8 mouse cellular contexts compared by ENCODE assay signal in the genomic region with DNA sequence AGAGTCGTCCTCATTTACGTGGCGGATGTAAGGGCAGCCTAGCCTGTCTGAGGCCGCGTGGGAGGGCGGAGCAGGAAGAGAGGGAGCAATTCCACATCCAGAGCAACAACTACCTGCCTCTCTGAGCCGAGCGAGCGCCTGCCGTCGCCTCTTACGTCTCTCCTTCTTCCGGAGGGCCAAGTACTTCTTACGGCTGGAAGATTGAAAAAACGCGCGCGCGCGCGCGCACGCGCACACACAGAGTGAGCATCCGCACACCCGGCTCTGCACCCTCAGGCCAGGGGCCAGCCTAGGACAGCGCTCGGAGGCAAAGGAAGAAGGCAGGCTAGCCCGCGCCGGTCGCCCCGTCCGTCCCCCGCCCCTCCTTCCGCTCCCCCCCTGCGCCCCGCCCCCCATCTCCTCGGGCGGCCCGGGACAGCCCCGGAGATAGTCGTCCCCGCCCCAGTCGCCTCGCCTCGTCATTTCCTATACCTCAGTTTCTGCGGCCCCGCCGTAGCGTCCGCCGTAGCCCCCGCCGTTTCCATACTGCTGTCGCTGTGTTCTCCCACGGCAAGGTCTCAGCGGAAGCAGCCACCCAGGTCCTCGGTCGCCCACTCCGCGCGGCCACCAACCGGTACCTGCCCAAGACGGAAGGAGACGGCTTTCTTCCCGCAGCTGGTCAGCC. TPM values are rescaled to one million over a fixed set of nuclear protein-coding genes. Genes with fewer than 3 reads are reported as not detected.
DNase-seq lines count a peak whose midpoint lies in the region; ATAC-seq and TF ChIP-seq lines count a peak whose summit lies in the region.

No protein-coding gene starts in this region.

- peaks cover 38% of the 10 kb centered on the region for H3K36me3 ChIP-seq in E14TG2a.4 (ENCODE audit: insufficient read depth, low read length)
- H3K36me3 ChIP-seq in embryonic facial prominence, embryonic 15.5 days = 0 out of 2 replicates have a peak, but pooled peaks cover 2% of the 10 kb centered on the region
- H3K36me3 ChIP-seq in heart, embryonic 13.5 days = peaks cover 29% of the 10 kb centered on the region
- peaks cover 30% of the 10 kb centered on the region for H3K36me3 ChIP-seq in thymus, adult 2 months (ENCODE audit: control insufficient read depth, insufficient read depth, low read length)

- 24% methylated on average over 43 of the region's 67 CpGs for WGBS in embryonic facial prominence, embryonic 15.5 days
- 15% methylated on average over 47 of the region's 67 CpGs for WGBS in heart, embryonic 13.5 days
- 6% methylated on average over 15 of the region's 67 CpGs for WGBS in thymus, adult 2 months

- peak; percentile 92 for ATAC-seq in embryonic facial prominence, embryonic 15.5 days (ENCODE audit: insufficient number of reproducible peaks, low FRiP score, low TSS enrichment, low read depth)
- ATAC-seq in heart, embryonic 13.5 days (ENCODE audit: extremely low read depth, insufficient number of reproducible peaks, low FRiP score, low TSS enrichment) = peak; percentile 87

- peak overlapping the region; percentile 75 for H3K9ac ChIP-seq in embryonic facial prominence, embryonic 15.5 days
- peak overlapping the region; percentile 88 for H3K9ac ChIP-seq in heart, embryonic 13.5 days

- DNase-seq in brain, embryonic 14.5 days (ENCODE audit: low read depth) = peak; percentile 84
- peak; percentile 81 for DNase-seq in kidney, postnatal 14 days
- peak; percentile 80 for DNase-seq in lung, postnatal 10 days
- peak; percentile 29 for DNase-seq in ovary, adult 18-20 months (ENCODE audit: low spot score)
- DNase-seq in thymus, adult 2 months = peak; percentile 67

- H3K4me3 ChIP-seq in E14TG2a.4 (replicated peaks; ENCODE audit: low read length) = peak overlapping the region; percentile 86
- peak overlapping the region; percentile 68 for H3K4me3 ChIP-seq in embryonic facial prominence, embryonic 15.5 days (replicated peaks)
- H3K4me3 ChIP-seq in heart, embryonic 13.5 days = peak overlapping the region; percentile 73
- H3K4me3 ChIP-seq in thymus, adult 2 months (ENCODE audit: control insufficient read depth, insufficient read depth, low read length) = peak overlapping the region; percentile 100

- H3K27me3 ChIP-seq in E14TG2a.4 (ENCODE audit: insufficient read depth, low read length) = no peaks in the 10 kb centered on the region
- no peaks in the 10 kb centered on the region for H3K27me3 ChIP-seq in embryonic facial prominence, embryonic 15.5 days
- no peaks in the 10 kb centered on the region for H3K27me3 ChIP-seq in heart, embryonic 13.5 days (replicated peaks)
- no peaks in the 10 kb centered on the region for H3K27me3 ChIP-seq in thymus, adult 2 months (ENCODE audit: control insufficient read depth, insufficient read depth, low read length)

- H3K27ac ChIP-seq in embryonic facial prominence, embryonic 15.5 days (replicated peaks) = peak overlapping the region; percentile 98
- peak overlapping the region; percentile 98 for H3K27ac ChIP-seq in heart, embryonic 13.5 days (replicated peaks)
- peak overlapping the region; percentile 95 for H3K27ac ChIP-seq in thymus, adult 2 months (ENCODE audit: control insufficient read depth, insufficient read depth, low read length)

- no peak for TF ChIP-seq POLR2A in brain, embryonic 14.5 days (IDR thresholded peaks at IDR 0.05; ENCODE audit: borderline replicate concordance, extremely low read depth, insufficient read depth, insufficient read length, poor library complexity, severe bottlenecking)
- peak; percentile 8; the same call in 1 of the 2 replicates for TF ChIP-seq POLR2A in thymus, adult 2 months (IDR thresholded peaks at IDR 0.05; ENCODE audit: control insufficient read depth, extremely low read depth, insufficient read depth, low read length, poor library complexity)

- no peak for TF ChIP-seq CTCF in E14TG2a.4 (conservative IDR thresholded peaks at IDR 0.05; ENCODE audit: low read length)
- no peak for TF ChIP-seq CTCF in brain, embryonic 14.5 days (IDR thresholded peaks at IDR 0.05; ENCODE audit: borderline replicate concordance, extremely low read depth, insufficient read depth, insufficient read length)
- 0 out of 2 replicates have a peak, but pooled peaks have one; percentile 28 for TF ChIP-seq CTCF in thymus, adult 2 months (IDR thresholded peaks at IDR 0.05; ENCODE audit: borderline replicate concordance, control insufficient read depth, extremely low read depth, insufficient read depth, low read length, poor library complexity)

- peaks cover 14% of the 10 kb centered on the region for H3K4me1 ChIP-seq in E14TG2a.4 (replicated peaks; ENCODE audit: low read depth, low read length)
- H3K4me1 ChIP-seq in embryonic facial prominence, embryonic 15.5 days = no peaks in the 10 kb centered on the region
- H3K4me1 ChIP-seq in heart, embryonic 13.5 days = peaks cover 11% of the 10 kb centered on the region
- H3K4me1 ChIP-seq in thymus, adult 2 months (replicated peaks; ENCODE audit: control insufficient read depth, insufficient read depth, low read length) = peaks cover 7% of the 10 kb centered on the region

- peak overlapping the region; percentile 47 for H3K4me2 ChIP-seq in embryonic facial prominence, embryonic 15.5 days (replicated peaks)
- H3K4me2 ChIP-seq in heart, embryonic 13.5 days = peak overlapping the region; percentile 72

- no peaks in the 10 kb centered on the region for H3K9me3 ChIP-seq in E14TG2a.4 (ENCODE audit: low read length)
- H3K9me3 ChIP-seq in embryonic facial prominence, embryonic 15.5 days (replicated peaks) = no peaks in the 10 kb centered on the region
- no peaks in the 10 kb centered on the region for H3K9me3 ChIP-seq in heart, embryonic 13.5 days

RNA-seq across cellular contexts. Expression of gene Zrsr2, which starts 0.5 kb away (rescaled TPM):
- polyA plus RNA-seq in brain, embryonic 14.5 days (2012; rRNA removed) = 20.3 and 27.6 TPM in 2 replicates
- 55.7 and 61.5 TPM in 2 replicates for polyA plus RNA-seq in embryonic facial prominence, embryonic 15.5 days (2015; fragmentation: Nextera tagmentation; extraction: Ambion mirVana)
- 31.3 and 32.6 TPM in 2 replicates for polyA plus RNA-seq in heart, embryonic 13.5 days (2015; fragmentation: Nextera tagmentation; extraction: Ambion mirVana)
- 16.9 and 18.3 TPM in 2 replicates for polyA plus RNA-seq in thymus, adult 2 months (2012; rRNA removed)

RNA-seq across cellular contexts. Expression of gene Ap1s2, which starts 49.1 kb away (rescaled TPM):
- 39.7 and 47.6 TPM in 2 replicates for polyA plus RNA-seq in brain, embryonic 14.5 days (2012; rRNA removed)
- polyA plus RNA-seq in embryonic facial prominence, embryonic 15.5 days (2015; fragmentation: Nextera tagmentation; extraction: Ambion mirVana) = 30.7 and 31.8 TPM in 2 replicates
- 17.7 and 22.0 TPM in 2 replicates for polyA plus RNA-seq in heart, embryonic 13.5 days (2015; fragmentation: Nextera tagmentation; extraction: Ambion mirVana)
- 3.2 and 3.5 TPM in 2 replicates for polyA plus RNA-seq in thymus, adult 2 months (2012; rRNA removed)

Comparison
In these comparisons a context has a peak if more than half of its experiments do, and no peak if none do; other contexts are left out.
1. Peak in every context shown above with its lines: DNase-seq, ATAC-seq, H3K4me3 ChIP-seq and H3K27ac ChIP-seq.
2. DNase-seq: peak in every context shown above with its lines; median percentile 84 in brain, embryonic 14.5 days; 81 in kidney, postnatal 14 days; 80 in lung, postnatal 10 days; 67 in thymus, adult 2 months; 29 in ovary, adult 18-20 months.